Mouse (Mus musculus): ENCODE measurements around the gene Map4k2. TPM values are rescaled to one million over a fixed set of nuclear protein-coding genes. Genes with fewer than 3 reads are reported as not detected.

The Map4k2 gene
- 12.4 and 15.4 TPM in 2 replicates for polyA plus RNA-seq (2014; fragmentation: Nextera tagmentation; extraction: Ambion mirVana)

DNA sequence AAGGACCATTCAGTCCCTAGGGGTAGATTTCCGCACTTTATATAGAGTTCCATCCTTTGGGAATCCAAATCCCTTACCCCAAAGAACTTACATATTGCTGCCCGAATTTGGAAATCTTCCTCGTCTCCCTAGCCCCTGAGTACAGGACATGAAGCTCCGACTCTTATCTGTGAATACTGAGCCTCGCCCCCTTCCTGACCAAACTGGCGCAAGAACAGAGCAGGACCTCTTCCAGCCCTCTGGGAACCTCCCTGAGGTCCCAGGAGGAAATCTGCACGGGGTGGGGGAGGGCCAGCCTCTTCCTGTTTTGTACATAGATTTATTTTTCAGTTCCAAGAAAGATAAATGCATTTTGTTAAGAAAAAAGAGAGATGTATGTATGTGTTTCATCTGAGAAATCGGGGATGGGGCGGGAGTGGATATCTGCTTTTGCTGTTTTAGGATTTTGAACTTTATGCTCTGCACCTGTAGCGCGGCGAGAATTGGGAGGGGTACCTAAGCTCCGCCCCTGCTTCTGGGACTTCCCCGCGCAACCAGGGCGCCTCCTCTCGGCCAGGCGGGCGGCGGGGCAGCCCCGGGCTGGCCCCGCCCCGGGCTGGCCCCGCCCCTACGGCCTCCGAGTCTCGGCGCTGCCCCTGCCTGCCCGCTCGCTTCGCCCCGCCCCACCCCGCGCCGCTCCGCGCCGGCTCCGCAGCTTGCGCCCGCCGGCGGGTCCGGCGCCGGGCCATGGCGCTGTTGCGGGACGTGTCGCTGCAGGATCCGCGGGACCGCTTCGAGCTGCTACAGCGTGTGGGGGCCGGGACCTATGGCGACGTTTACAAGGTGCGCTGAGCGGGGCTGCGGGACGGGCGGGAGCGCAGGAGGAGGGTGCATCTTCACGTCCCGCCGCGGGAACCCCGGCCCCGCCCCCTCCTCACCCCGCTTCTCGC lies at the start of gene Map4k2:
Gene Map4k2, plus strand, starts transcription at position 612 of the 929 bp plus-strand sequence.
- Histone ChIP-seq H3K4me1 (replicated peaks; ENCODE audit: control insufficient read depth, insufficient read depth, low read length) (peaks cover 23% of the 10 kb centered on the region), H3K4me3 (replicated peaks; ENCODE audit: low read length) (peak within 1 kb of the TSS; percentile 55), H3K4me2 (replicated peaks) (peak within 1 kb of the TSS; percentile 83), H3K9me3 (ENCODE audit: control insufficient read depth, low read length) (no peaks in the 10 kb centered on the region), H3K27me3 (ENCODE audit: control insufficient read depth, insufficient read depth, low read length) (no peaks in the 10 kb centered on the region), H3K27ac (no peak within 1 kb of the TSS), H3K36me3 (replicated peaks; ENCODE audit: control insufficient read depth, insufficient read depth) (peaks cover 72% of the 10 kb centered on the region), H3K9ac (peak within 1 kb of the TSS; percentile 62)
- 19% methylated on average over 26 of the region's 72 CpGs for WGBS
- DNase-seq (ENCODE audit: low spot score) (peak; percentile 69), ATAC-seq (ENCODE audit: low FRiP score) (peak; percentile 69)

DNA sequence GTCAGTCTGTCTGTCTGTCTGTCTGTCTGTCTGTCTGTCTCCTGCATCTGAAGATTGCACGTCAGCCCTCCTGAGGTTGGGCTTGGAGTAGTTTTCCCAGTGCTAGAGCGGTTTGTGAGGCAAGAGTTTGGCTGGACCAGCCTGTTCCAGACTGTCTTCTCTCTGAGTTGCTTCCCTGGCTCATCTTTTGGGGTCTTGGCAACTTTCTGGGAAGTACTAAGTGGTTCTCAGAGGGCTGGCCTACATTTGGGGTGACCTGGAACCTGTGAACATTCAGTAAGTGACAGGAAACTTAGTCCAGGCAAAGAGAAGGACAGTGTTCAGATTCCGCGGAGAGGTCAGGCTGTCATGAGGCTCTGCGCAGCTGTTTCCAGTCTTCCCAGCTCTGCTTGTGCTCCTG lies 48.7 kb upstream of the Map4k2 start:
- H3K4me1 ChIP-seq (replicated peaks; ENCODE audit: control insufficient read depth, insufficient read depth, low read length) = peaks cover 2% of the 10 kb centered on the region; the same call in 1 of the 2 replicates
- H3K4me3 ChIP-seq (replicated peaks; ENCODE audit: low read length) = no peak overlapping the region
- H3K4me2 ChIP-seq (replicated peaks) = no peak overlapping the region
- no peak for DNase-seq (ENCODE audit: low spot score)
- 88% methylated on average over 5 of the region's 5 CpGs for WGBS
- no peak for ATAC-seq (ENCODE audit: low FRiP score)
- H3K36me3 ChIP-seq (replicated peaks; ENCODE audit: control insufficient read depth, insufficient read depth) = peaks cover 44% of the 10 kb centered on the region
- H3K9me3 ChIP-seq (ENCODE audit: control insufficient read depth, low read length) = no peaks in the 10 kb centered on the region
- no peak overlapping the region for H3K27ac ChIP-seq
- H3K9ac ChIP-seq = no peak overlapping the region
- H3K27me3 ChIP-seq (ENCODE audit: control insufficient read depth, insufficient read depth, low read length) = no peaks in the 10 kb centered on the region

DNA sequence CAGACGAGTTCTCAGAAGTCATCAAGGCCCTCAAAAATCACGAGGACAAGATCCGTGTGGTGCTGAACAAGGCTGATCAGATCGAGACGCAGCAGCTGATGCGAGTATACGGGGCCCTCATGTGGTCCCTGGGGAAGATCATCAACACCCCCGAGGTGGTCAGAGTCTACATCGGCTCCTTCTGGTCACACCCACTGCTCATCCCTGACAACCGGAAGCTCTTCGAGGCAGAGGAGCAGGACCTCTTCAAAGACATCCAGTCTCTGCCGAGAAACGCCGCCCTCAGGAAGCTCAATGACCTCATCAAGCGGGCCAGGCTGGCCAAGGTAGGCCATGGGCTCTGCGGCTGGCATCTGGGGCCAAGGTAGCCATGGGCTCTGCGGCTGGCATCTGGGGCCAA lies 46.6 kb upstream of the Map4k2 start:
- no peaks in the 10 kb centered on the region for H3K4me1 ChIP-seq (replicated peaks; ENCODE audit: control insufficient read depth, insufficient read depth, low read length)
- DNase-seq (ENCODE audit: low spot score) (no peak), ATAC-seq (ENCODE audit: low FRiP score) (no peak)
- H3K27ac ChIP-seq = no peak overlapping the region
- H3K9me3 ChIP-seq (ENCODE audit: control insufficient read depth, low read length) = no peaks in the 10 kb centered on the region
- no peak overlapping the region for H3K4me2 ChIP-seq (replicated peaks)
- H3K4me3 ChIP-seq (replicated peaks; ENCODE audit: low read length) = no peak overlapping the region
- WGBS = 95% methylated on average over 17 of the region's 17 CpGs
- H3K36me3 ChIP-seq (replicated peaks; ENCODE audit: control insufficient read depth, insufficient read depth) = peaks cover 51% of the 10 kb centered on the region
- H3K9ac ChIP-seq = no peak overlapping the region
- H3K27me3 ChIP-seq (ENCODE audit: control insufficient read depth, insufficient read depth, low read length) = no peaks in the 10 kb centered on the region

DNA sequence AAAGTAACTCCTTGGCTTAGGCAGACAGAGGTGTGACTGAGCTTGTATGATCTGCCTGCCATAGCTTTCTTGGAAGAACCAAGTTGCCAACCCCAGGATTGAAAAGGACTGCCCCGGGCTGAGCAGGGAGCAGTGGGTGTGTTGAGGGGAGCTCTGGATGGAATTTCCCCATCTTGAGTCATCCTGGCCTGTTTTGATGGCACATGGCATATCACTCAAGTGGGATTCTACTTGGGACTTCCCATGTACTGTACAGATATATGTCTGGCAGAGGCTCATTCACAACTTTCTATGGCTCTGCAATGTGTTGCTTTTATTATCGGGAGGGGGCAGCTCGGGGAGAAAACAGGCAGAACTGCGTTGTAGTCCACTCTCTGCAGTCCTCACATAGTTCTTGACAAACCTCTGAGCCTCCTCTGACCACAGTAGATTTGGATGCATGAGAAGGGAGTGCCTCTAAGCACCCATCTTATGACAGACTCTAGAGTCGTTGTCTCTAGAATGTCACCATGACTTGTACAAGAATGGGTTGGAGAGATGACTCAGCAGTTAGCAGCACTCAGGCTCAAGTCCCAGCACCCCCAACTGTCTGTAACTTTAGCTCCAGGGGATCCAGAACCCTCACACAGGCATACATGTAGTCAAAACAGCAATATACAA lies 44.3 kb upstream of the Map4k2 start:
- Histone ChIP-seq H3K4me3 (replicated peaks; ENCODE audit: low read length) (no peak overlapping the region), H3K9me3 (ENCODE audit: control insufficient read depth, low read length) (no peaks in the 10 kb centered on the region), H3K27ac (no peak overlapping the region), H3K27me3 (ENCODE audit: control insufficient read depth, insufficient read depth, low read length) (no peaks in the 10 kb centered on the region), H3K9ac (no peak overlapping the region), H3K4me2 (replicated peaks) (no peak overlapping the region), H3K36me3 (replicated peaks; ENCODE audit: control insufficient read depth, insufficient read depth) (peaks cover 61% of the 10 kb centered on the region), H3K4me1 (replicated peaks; ENCODE audit: control insufficient read depth, insufficient read depth, low read length) (no peaks in the 10 kb centered on the region)
- 90% methylated on average over 5 of the region's 5 CpGs for WGBS
- DNase-seq (ENCODE audit: low spot score) (no peak), ATAC-seq (ENCODE audit: low FRiP score) (no peak)

DNA sequence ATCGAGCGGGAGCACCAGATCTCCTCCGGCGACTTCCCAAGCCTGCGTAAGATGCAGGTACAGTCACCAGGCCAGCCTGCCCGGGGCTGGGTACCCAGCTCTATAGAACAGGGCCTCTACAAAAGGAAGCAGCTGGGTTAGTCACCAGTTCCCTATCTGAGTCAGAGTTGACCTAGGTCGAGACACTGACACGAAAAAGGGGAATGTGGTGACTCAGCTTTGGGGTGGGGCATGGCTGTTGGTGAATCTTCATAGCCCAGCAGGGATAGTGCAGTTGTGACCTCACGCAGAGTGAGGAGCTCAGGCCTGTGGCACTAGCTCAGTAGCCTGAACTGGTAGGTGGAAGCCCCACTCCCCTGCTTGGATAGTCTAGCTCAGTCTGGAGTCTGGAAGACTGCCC lies 43.3 kb upstream of the Map4k2 start:
- Histone ChIP-seq H3K4me3 (replicated peaks; ENCODE audit: low read length) (no peak overlapping the region), H3K27ac (no peak overlapping the region), H3K9me3 (ENCODE audit: control insufficient read depth, low read length) (no peaks in the 10 kb centered on the region), H3K27me3 (ENCODE audit: control insufficient read depth, insufficient read depth, low read length) (no peaks in the 10 kb centered on the region), H3K4me2 (replicated peaks) (no peak overlapping the region), H3K4me1 (replicated peaks; ENCODE audit: control insufficient read depth, insufficient read depth, low read length) (no peaks in the 10 kb centered on the region), H3K36me3 (replicated peaks; ENCODE audit: control insufficient read depth, insufficient read depth) (peaks cover 61% of the 10 kb centered on the region), H3K9ac (no peak overlapping the region)
- no peak for ATAC-seq (ENCODE audit: low FRiP score)
- DNase-seq (ENCODE audit: low spot score) = no peak
- 91% methylated on average over 9 of the region's 9 CpGs for WGBS

DNA sequence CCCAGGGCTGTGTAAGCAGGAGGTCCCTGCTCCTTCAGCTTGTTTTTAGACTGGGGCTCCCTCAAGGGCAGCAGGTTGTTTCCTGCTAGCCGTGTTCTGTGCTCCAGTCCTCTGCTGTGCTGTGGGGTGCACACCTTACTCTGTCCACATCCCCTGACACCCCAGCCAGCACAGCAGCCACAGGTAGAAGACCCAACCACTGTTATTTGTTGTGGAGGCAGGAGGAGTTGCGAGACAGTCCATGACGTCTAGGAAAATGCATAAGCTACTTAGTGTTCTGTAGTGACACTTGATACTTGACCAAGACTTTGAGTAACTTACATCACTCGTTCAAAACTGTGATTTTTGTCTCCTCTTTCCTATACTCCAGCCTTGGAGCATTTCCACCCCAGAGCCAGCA lies 41.9 kb upstream of the Map4k2 start:
- Histone ChIP-seq H3K4me1 (replicated peaks; ENCODE audit: control insufficient read depth, insufficient read depth, low read length) (no peaks in the 10 kb centered on the region), H3K9ac (no peak overlapping the region), H3K4me3 (replicated peaks; ENCODE audit: low read length) (no peak overlapping the region), H3K27me3 (ENCODE audit: control insufficient read depth, insufficient read depth, low read length) (no peaks in the 10 kb centered on the region), H3K27ac (no peak overlapping the region), H3K4me2 (replicated peaks) (no peak overlapping the region), H3K36me3 (replicated peaks; ENCODE audit: control insufficient read depth, insufficient read depth) (peaks cover 61% of the 10 kb centered on the region), H3K9me3 (ENCODE audit: control insufficient read depth, low read length) (no peaks in the 10 kb centered on the region)
- WGBS = 79% methylated on average over 4 of the region's 4 CpGs
- DNase-seq (ENCODE audit: low spot score) (no peak), ATAC-seq (ENCODE audit: low FRiP score) (no peak)

DNA sequence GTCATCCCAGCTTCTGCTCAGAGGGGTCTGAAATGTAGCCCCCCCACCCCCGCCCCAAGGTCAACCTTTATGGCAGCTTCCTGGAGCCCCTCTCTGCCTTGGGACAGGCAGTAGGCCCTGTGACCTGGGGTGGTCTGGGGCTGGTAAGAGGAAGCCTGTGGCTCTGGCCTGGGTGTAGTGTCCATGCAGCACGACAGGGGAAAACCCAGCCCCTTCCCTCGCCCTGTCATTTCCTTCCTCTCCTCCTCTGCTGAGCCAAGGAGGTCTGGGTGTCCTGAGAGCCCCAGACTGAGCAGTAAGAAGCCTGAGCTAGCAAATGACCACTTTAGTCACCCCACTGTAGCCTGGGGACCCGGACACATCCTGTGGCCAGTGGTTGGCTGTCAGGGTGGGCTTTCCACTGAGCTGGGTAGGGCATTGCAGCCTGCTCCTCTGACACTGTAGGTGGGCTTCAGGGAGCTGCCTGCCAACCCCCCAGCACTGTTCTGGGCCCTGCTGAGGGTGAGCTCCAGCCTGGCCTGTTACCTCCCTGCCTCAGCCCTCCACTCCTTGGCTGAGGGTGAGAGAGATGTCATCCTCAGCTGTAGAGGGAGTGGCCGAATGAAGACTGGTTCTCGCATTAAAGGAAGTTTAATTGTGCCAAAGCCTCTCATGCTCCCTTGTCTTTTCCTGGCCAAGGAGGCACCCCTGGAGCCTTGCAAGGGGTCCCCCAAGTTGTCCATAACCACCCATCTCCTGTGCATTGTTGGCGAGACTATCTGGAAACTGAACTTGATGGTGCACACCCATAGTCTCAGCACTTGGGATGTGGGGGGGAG lies 41.3 kb upstream of the Map4k2 start:
- no peak overlapping the region for H3K27ac ChIP-seq
- no peak overlapping the region for H3K4me2 ChIP-seq (replicated peaks)
- no peaks in the 10 kb centered on the region for H3K9me3 ChIP-seq (ENCODE audit: control insufficient read depth, low read length)
- H3K9ac ChIP-seq = no peak overlapping the region
- H3K36me3 ChIP-seq (replicated peaks; ENCODE audit: control insufficient read depth, insufficient read depth) = peaks cover 55% of the 10 kb centered on the region
- H3K27me3 ChIP-seq (ENCODE audit: control insufficient read depth, insufficient read depth, low read length) = no peaks in the 10 kb centered on the region
- no peak overlapping the region for H3K4me3 ChIP-seq (replicated peaks; ENCODE audit: low read length)
- 84% methylated on average over 7 of the region's 7 CpGs for WGBS
- no peaks in the 10 kb centered on the region for H3K4me1 ChIP-seq (replicated peaks; ENCODE audit: control insufficient read depth, insufficient read depth, low read length)
- ATAC-seq (ENCODE audit: low FRiP score) = no peak
- DNase-seq (ENCODE audit: low spot score) = no peak

DNA sequence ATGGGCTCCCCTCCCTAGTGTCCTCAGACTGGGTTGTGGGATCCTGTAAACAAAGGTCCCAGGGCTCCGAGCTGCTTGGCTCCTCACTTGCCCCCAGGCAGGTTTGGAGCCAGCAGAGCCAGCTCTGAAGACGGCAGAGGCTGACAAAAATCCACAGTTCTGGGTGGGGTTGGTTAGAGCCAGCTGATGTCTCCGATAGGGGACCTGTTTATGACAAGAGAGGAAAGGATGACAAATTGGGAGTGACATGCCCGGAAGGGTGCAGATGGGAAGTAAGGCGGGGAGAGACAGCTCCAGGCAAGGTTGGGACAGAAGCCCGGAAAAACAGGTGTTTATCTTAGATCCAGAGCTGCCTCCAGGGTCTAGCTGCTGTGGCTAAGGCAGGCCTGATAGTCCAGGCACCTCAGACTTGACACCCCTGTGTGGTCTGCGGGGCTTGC lies 40.5 kb upstream of the Map4k2 start:
- Histone ChIP-seq H3K4me2 (replicated peaks) (no peak overlapping the region), H3K4me3 (replicated peaks; ENCODE audit: low read length) (no peak overlapping the region), H3K27me3 (ENCODE audit: control insufficient read depth, insufficient read depth, low read length) (no peaks in the 10 kb centered on the region), H3K4me1 (replicated peaks; ENCODE audit: control insufficient read depth, insufficient read depth, low read length) (no peaks in the 10 kb centered on the region), H3K9me3 (ENCODE audit: control insufficient read depth, low read length) (no peaks in the 10 kb centered on the region), H3K9ac (no peak overlapping the region), H3K36me3 (replicated peaks; ENCODE audit: control insufficient read depth, insufficient read depth) (peaks cover 48% of the 10 kb centered on the region), H3K27ac (no peak overlapping the region)
- ATAC-seq (ENCODE audit: low FRiP score) (no peak), DNase-seq (ENCODE audit: low spot score) (no peak)
- WGBS = 65% methylated on average over 7 of the region's 7 CpGs

DNA sequence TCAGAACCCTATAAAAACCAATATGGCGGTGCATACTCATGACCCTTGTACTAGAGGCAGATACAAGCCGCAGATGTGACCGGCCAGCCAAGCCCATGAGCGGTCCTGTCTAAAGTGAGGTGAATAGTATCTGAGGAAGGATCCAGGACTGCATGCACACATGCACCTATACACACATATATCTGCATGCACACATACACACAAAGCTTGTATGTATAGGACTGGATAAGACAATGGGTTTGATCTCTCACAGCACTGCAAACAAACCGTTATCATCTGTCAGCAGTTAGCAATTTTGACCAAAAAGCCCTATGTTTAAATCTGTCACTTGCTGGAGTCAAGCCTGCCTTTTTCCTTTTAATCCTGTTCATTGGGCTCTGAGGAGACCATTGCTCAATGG lies 38.8 kb upstream of the Map4k2 start:
- DNase-seq (ENCODE audit: low spot score) (no peak), ATAC-seq (ENCODE audit: low FRiP score) (no peak)
- Histone ChIP-seq H3K36me3 (replicated peaks; ENCODE audit: control insufficient read depth, insufficient read depth) (peaks cover 32% of the 10 kb centered on the region), H3K4me3 (replicated peaks; ENCODE audit: low read length) (no peak overlapping the region), H3K4me2 (replicated peaks) (no peak overlapping the region), H3K27me3 (ENCODE audit: control insufficient read depth, insufficient read depth, low read length) (no peaks in the 10 kb centered on the region), H3K27ac (no peak overlapping the region; the same call in 1 of the 2 replicates), H3K9ac (no peak overlapping the region), H3K9me3 (ENCODE audit: control insufficient read depth, low read length) (no peaks in the 10 kb centered on the region), H3K4me1 (replicated peaks; ENCODE audit: control insufficient read depth, insufficient read depth, low read length) (0 out of 2 replicates have a peak, but pooled peaks cover 5% of the 10 kb centered on the region)
- WGBS = 95% methylated on average over 5 of the region's 5 CpGs

Measured in hindbrain, embryonic 14.5 days (tissue).